Mouse (Mus musculus): ENCODE results near the gene Phactr3.

- TF ChIP-seq CTCF (IDR thresholded peaks at IDR 0.05; ENCODE audit: insufficient read depth, low read depth, low read length) (no peak), POLR2A (IDR thresholded peaks at IDR 0.05; ENCODE audit: insufficient read depth, low read depth, low read length) (no peak)
Measured at GRCm38 (mm10) chr2:178316281-178316680, 197.5 kb downstream of the Phactr3 start.

All from olfactory bulb, adult 2 months (tissue).